ENCODE assay signal across 8 mouse cellular contexts in the genomic region with DNA sequence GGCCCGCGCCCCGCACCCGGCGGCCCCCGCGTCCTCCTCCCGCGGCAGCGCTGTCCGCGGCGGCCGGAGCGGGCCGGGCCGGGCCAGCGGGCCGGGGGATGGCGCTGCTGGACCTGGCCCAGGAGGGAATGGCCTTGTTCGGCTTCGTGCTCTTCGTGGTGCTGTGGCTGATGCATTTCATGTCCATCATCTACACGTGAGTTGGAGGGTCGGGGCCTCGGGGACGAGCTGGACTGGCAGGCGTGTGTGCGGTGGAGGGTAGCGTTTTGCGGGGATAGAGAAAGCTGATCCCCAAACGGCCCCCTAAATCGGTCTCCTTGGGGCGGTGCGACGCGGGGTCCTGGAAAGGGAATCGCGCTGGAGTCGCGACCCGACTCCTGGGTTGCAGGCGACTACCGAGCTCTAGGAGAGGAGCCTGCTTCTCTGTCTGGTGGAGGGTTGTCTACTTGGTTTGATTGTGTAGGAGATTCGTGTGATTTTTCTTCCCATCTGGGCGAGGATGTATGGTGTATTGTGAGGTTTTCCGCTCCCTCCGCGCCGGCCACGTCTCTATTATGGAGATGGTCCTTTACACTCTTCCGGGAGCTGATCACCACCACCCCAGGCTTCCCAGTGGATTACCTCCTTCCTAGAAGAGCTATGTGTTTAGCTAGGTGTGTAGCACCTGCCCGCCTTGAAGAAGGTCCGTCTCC. TPM values are rescaled to one million over a fixed set of nuclear protein-coding genes. Genes with fewer than 3 reads are reported as not detected.
DNase-seq lines count a peak whose midpoint lies in the region; ATAC-seq and TF ChIP-seq lines count a peak whose summit lies in the region.

No protein-coding gene starts in this region.

- peak; percentile 79 for ATAC-seq in forebrain, embryonic 15.5 days (replicated peaks)
- ATAC-seq in intestine, embryonic 16.5 days = peak; percentile 41

- peak overlapping the region; percentile 99 for H3K27ac ChIP-seq in bone marrow, adult 2 months (ENCODE audit: control insufficient read depth, insufficient read depth, low read depth, low read length, poor library complexity)
- peak overlapping the region; percentile 97 for H3K27ac ChIP-seq in forebrain, embryonic 15.5 days (replicated peaks)
- H3K27ac ChIP-seq in intestine, embryonic 16.5 days (ENCODE audit: low read length) = peak overlapping the region; percentile 93

- H3K36me3 ChIP-seq in forebrain, embryonic 15.5 days = no peaks in the 10 kb centered on the region
- no peaks in the 10 kb centered on the region for H3K36me3 ChIP-seq in intestine, embryonic 16.5 days (ENCODE audit: control insufficient read depth, insufficient read depth, low read length)

- no peaks in the 10 kb centered on the region for H3K9me3 ChIP-seq in forebrain, embryonic 15.5 days
- no peaks in the 10 kb centered on the region for H3K9me3 ChIP-seq in intestine, embryonic 16.5 days (ENCODE audit: control insufficient read depth, low read length)

- TF ChIP-seq CTCF in bone marrow, adult 2 months (IDR thresholded peaks at IDR 0.05; ENCODE audit: control insufficient read depth, insufficient read depth, low read length) = no peak

- DNase-seq in kidney, adult 11 months = peak; percentile 11
- DNase-seq in kidney, postnatal 25 days = no peak
- peak; percentile 40 for DNase-seq in liver
- DNase-seq in naive thymus-derived CD4-positive, alpha-beta T cell, adult 2 months (ENCODE audit: low read depth) = peak; percentile 64
- DNase-seq in thymus, postnatal 4 days = peak; percentile 64

- 1% methylated on average over 48 of the region's 54 CpGs for WGBS in bone marrow, adult 2 months
- under 1% methylated on average over 51 of the region's 54 CpGs for WGBS in forebrain, embryonic 15.5 days
- WGBS in intestine, embryonic 16.5 days = under 1% methylated on average over 49 of the region's 54 CpGs

- TF ChIP-seq POLR2A in bone marrow, adult 2 months (IDR thresholded peaks at IDR 0.05; ENCODE audit: borderline replicate concordance, control insufficient read depth, low read depth, low read length) = no peak

- peak overlapping the region; percentile 45 for H3K4me2 ChIP-seq in forebrain, embryonic 15.5 days (replicated peaks)
- peak overlapping the region; percentile 82 for H3K4me2 ChIP-seq in intestine, embryonic 16.5 days (ENCODE audit: low read depth, low read length)

- H3K27me3 ChIP-seq in forebrain, embryonic 15.5 days = no peaks in the 10 kb centered on the region
- no peaks in the 10 kb centered on the region for H3K27me3 ChIP-seq in intestine, embryonic 16.5 days (replicated peaks; ENCODE audit: control insufficient read depth, insufficient read depth, low read length)

- peaks cover 3% of the 10 kb centered on the region for H3K4me1 ChIP-seq in bone marrow, adult 2 months (ENCODE audit: control insufficient read depth, insufficient read depth, low read length)
- peaks cover 16% of the 10 kb centered on the region for H3K4me1 ChIP-seq in forebrain, embryonic 15.5 days
- H3K4me1 ChIP-seq in intestine, embryonic 16.5 days (ENCODE audit: control insufficient read depth, insufficient read depth, low read length) = peaks cover 3% of the 10 kb centered on the region

- peak overlapping the region; percentile 99 for H3K4me3 ChIP-seq in bone marrow, adult 2 months (replicated peaks; ENCODE audit: control insufficient read depth, low read depth, low read length)
- peak overlapping the region; percentile 79 for H3K4me3 ChIP-seq in forebrain, embryonic 15.5 days
- H3K4me3 ChIP-seq in intestine, embryonic 16.5 days (ENCODE audit: low read length) = peak overlapping the region; percentile 95

- H3K9ac ChIP-seq in forebrain, embryonic 15.5 days (replicated peaks) = peak overlapping the region; percentile 96
- H3K9ac ChIP-seq in intestine, embryonic 16.5 days (ENCODE audit: low read depth, low read length) = peak overlapping the region; percentile 99

RNA-seq across cellular contexts. Expression of gene Ugcg, which starts 0.6 kb away (rescaled TPM):
- polyA plus RNA-seq in bone marrow, adult 2 months (2011; ENCODE audit: insufficient read depth, insufficient read length, low replicate concordance, missing spikeins) = 17.5 and 18.7 TPM in 2 replicates
- 14.2 and 15.7 TPM in 2 replicates for polyA plus RNA-seq in forebrain, embryonic 15.5 days (2015; fragmentation: Nextera tagmentation; extraction: Ambion mirVana)
- polyA plus RNA-seq in intestine, embryonic 16.5 days (2015; fragmentation: Nextera tagmentation; extraction: Ambion mirVana) = 6.9 and 7.8 TPM in 2 replicates

RNA-seq across cellular contexts. Expression of gene AI481877, which starts 50.9 kb away (rescaled TPM):
- polyA plus RNA-seq in bone marrow, adult 2 months (2011; ENCODE audit: insufficient read depth, insufficient read length, low replicate concordance, missing spikeins) = not detected in 2 replicates
- not detected in 2 replicates for polyA plus RNA-seq in forebrain, embryonic 15.5 days (2015; fragmentation: Nextera tagmentation; extraction: Ambion mirVana)
- not detected in 2 replicates for polyA plus RNA-seq in intestine, embryonic 16.5 days (2015; fragmentation: Nextera tagmentation; extraction: Ambion mirVana)

Comparison
In these comparisons a context has a peak if more than half of its experiments do, and no peak if none do; other contexts are left out.
1. DNase-seq: peak in kidney, adult 11 months (single experiment), liver (single experiment), naive thymus-derived CD4-positive, alpha-beta T cell, adult 2 months (single experiment) and thymus, postnatal 4 days (single experiment); none in kidney, postnatal 25 days (0 of 2).
2. Peak in every context shown above with its lines, with median percentiles within 50 percentile points of each other: H3K27ac ChIP-seq and H3K4me3 ChIP-seq.